Mouse (Mus musculus): ENCODE data around the gene Ank2.

The Ank2 gene

DNA sequence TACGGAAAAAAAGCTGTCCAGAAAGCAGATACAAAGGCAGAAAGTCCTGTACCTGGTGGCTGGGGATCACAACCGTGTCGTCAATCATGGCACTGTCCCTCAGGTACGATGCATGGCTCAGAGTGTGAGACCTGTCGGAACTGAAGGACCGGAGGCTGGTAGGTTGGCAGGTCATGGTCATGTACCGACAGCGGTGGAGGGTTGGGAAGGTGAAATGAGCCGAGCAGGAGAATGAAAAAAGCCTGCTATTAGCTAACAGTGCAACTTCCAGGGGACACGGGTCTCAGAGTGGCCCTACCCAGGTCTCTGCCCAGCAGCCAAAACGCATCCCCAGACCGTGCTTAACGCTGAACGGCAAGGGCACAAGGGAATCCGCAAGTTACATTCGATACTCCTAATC lies 522.4 kb downstream of the Ank2 start:
- DNase-seq (ENCODE audit: low spot score) = no peak

- no peak for DNase-seq (ENCODE audit: low spot score)
Observed at GRCm38 (mm10) chr3:126975409-126975808, 523.7 kb downstream of the Ank2 start.

DNA sequence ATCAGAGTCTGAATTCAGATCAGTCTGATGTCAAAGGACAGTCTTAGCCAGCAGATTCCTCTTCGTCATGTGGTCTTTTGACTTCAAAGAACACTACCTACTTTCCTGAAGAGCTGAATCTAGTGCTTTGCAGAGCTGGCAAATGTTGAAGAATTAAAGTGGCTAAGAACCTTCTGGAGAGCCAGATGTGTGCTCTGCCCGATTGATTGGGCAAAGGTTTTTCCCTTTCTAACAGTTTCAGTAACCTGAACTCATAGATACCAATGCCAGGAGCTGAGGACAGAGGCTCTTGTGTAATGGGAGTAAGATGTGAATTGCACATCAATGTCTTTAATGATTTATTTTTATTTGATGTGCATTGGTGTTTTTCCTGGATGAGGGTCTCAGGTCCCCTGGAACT lies 525.6 kb downstream of the Ank2 start:
- no peak for DNase-seq (ENCODE audit: low spot score)

DNA sequence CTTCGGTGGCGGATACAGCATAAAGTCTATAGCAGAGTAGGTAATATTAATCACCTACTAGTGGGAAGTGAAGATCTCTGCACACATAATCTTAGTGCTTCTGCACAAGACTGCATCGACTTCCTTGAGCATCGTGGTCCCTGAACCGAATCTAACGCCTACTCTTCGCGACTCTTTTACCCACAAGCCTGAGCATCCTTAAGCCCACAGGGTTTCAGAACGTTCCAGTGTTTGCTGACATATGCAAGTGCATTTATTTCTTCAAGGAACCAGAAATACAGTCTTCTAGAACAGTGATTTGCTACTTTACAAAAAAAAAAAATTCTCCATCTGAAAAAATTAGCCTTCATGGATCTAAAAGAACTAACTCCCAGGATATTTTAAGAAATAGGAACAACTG lies 527.6 kb downstream of the Ank2 start:
- DNase-seq (ENCODE audit: low spot score) = no peak

- no peak for DNase-seq (ENCODE audit: low spot score)
Observed at GRCm38 (mm10) chr3:126968721-126969120, 530.4 kb downstream of the Ank2 start.

- no peak for DNase-seq (ENCODE audit: low spot score)
Observed at GRCm38 (mm10) chr3:126965767-126966166, 533.4 kb downstream of the Ank2 start.

DNA sequence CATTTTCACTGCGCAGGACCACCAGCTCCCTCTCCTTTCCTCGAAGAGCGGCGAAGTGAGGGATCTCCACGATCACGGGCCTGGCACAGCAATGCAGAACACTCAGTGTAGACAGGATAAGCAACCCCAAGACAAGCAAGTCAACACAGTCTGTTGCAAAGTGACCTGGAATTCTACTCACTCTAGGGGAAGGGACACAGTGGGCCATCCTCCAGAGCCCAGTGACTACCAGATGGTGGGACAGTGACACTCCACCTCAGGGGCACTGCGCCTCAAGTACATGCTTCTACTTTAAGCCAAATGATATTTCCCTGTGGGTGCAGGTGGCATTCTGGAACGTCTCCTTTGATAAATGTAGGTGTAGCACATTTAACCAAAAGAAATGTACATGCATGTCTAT lies 536.8 kb downstream of the Ank2 start:
- DNase-seq (ENCODE audit: low spot score) = no peak

DNA sequence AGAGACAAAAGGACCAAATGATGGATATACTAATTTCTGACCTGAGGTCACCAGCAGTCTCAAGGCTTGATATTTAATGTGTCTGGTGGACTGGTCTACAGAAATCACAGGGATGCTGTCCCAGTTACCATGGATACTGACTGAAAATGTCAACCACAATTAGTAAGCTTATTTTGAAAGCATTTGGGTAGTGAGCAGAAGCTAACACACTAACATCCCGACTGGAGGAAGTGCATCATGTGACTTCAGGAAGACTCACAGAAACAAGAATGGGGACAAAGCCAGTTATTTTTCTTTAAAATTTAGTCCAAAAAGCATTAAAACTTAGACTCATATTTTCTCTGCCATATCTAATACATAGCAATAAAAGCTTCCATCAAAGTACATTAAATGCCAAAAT lies 546.5 kb downstream of the Ank2 start:
- DNase-seq (ENCODE audit: low spot score) = no peak

DNA sequence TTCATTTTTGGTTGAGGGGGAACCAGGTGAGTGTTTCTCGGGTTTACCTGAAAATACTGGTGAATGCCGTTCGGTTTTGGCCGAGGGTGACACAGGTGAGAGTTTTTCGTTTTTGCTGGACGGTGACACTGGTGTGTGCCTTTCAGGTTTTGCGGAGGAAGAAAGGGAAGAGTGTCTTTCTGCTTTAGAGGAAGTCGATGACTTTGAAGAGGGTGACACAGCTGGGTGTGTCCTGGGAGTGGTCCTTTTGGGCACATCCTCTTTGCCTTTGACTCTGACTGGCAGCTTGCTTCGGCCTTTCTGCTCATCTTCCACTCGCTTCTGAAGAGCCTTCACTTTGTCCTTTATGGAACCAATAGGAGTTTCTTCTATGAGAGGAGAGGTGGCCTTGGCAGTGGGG lies 552.6 kb downstream of the Ank2 start:
- DNase-seq (ENCODE audit: low spot score) = no peak

GRCm38 (mm10) chr3:126944838-126945237 lies 554.3 kb downstream of the Ank2 start:
- no peak for DNase-seq (ENCODE audit: low spot score)

DNA sequence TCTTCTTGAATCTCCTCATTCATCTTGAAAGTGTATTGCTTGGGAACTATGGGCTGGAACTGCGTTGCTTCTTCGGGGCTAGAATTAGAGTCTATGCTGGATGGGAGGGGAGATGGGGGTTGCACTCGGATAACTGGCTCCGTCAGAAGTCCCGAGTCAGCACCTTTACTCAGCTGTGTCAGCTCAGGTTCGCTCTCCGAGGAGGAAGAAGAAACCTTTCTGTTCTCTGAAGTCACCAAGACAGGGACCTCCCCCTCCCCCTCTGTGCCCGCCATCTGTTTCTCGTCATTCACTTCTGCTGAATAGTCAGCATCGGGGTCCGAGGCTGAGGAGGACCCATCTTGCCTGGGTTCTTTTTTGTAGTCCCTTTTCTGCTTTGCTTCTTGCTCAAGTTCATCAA lies 555.1 kb downstream of the Ank2 start:
- no peak for DNase-seq (ENCODE audit: low spot score)

DNA sequence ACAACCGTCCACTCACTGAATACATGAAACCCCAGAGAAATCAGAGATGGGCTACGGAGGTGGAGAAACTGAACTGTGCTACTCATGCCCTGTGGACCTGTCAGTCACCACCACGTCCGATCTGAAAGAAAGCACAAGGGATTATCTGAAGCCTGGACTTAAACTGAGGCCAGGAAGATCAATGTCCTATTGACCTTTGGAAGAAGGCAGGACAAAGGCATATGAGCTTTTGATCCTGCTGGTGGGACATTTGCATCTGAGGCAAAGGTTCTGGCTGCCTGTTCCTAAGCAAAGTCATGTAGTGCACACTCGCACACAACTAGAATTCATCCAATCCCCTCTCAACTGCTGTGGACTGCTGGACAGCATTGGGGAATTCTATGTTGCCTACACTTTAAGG lies 558.7 kb downstream of the Ank2 start:
- DNase-seq (ENCODE audit: low spot score) = no peak

- DNase-seq (ENCODE audit: low spot score) = no peak
Observed at GRCm38 (mm10) chr3:126931884-126932506, 567.2 kb downstream of the Ank2 start.

GRCm38 (mm10) chr3:126923575-126924382 lies 575.4 kb downstream of the Ank2 start:
- DNase-seq (ENCODE audit: low spot score) = no peak

GRCm38 (mm10) chr3:126921941-126922340 lies 577.2 kb downstream of the Ank2 start:
- DNase-seq (ENCODE audit: low spot score) = no peak

- no peak for DNase-seq (ENCODE audit: low spot score)
Observed at GRCm38 (mm10) chr3:126920296-126920695, 578.9 kb downstream of the Ank2 start.

DNA sequence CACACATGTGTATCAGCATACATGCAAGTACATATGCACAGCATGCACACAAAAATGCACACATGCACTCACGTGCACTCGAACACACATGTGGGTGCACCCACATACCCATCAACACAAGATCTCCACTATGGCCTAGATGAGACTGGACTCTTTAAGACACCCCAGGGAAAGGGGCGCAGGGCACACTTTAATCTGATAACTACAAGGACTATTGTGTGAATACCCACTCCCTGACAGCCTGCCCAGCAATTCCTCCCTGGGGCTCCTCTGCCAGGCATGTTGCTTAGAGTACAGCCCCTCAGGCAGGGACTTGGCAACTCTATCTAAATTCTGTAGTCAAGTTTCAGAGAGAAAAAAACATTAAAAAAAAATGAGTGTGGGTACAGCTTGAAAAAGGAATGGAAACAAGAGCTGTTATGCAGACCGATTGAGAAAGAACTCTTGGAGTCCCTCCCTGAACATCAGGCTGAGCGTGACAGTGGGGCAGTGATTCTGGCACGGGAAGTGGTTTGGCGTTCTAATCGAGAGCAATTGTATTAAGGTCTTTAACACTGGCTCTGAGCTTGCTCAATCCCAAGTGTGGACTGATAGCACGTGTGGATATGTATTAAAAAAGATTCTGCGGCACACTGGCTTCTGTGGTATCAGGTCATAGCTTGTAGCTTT lies 580.2 kb downstream of the Ank2 start:
- no peak for DNase-seq (ENCODE audit: low spot score)

- no peak for DNase-seq (ENCODE audit: low spot score)
Observed at GRCm38 (mm10) chr3:126916381-126916780, 582.8 kb downstream of the Ank2 start.

DNA sequence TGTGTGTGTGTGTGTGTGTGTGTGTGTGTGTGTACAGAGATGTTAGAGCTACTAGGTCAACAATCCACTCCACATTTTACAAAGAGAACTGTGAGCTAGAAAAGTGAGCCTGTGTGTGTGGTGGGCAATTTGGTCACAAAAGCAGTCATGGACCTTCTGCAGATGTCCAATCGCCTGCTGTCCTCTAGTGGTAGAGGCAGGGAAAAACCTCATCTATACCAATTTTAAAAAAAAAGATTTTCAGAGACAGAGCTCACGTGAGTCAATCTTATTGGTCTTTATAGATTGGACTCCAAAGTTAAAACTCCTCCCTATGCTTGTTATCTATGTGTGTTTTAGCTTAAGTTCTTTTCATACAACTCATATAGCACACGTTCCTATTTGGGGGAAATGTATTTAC lies 595.6 kb downstream of the Ank2 start:
- no peak for DNase-seq (ENCODE audit: low spot score)

- no peak for DNase-seq (ENCODE audit: low spot score)
Observed at GRCm38 (mm10) chr3:126886644-126887043, 612.5 kb downstream of the Ank2 start.

- DNase-seq (ENCODE audit: low spot score) = no peak
Observed at GRCm38 (mm10) chr3:126886090-126886489, 613.1 kb downstream of the Ank2 start.

DNA sequence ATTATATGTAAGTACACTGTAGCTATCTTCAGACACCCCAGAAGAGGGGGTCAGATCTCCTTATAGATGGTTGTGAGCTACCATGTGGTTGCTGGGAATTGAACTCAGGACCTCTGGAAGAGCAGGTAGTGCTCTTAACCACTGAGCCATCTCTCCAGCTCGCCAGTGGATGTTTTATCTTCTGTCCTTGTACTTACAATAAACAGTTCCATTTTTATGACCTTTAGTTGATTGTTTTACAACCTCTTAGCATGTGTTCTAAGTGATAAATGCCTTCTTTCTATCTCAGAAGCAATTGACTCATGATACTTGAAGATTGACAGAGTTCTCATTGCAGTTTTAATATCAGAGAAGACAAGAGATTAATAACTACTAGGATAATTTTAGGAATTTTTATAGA lies 620.9 kb downstream of the Ank2 start:
- DNase-seq (ENCODE audit: low spot score) = no peak

Data from left cerebral cortex, adult 11 months (tissue).